Mouse (Mus musculus) neural tube, embryonic 14.5 days (tissue): ENCODE results near the gene Zbtb8a. TPM values are rescaled to one million over a fixed set of nuclear protein-coding genes. Genes with fewer than 3 reads are reported as not detected.
A peak's percentile ranks its signal among the peaks of the same experiment; 100 is the strongest.

Source experiments
- ATAC-seq: fragments of 200-750 bp; cut with Nextera tagmentation; 2 replicates; pipeline ENCODE4 v1.8.0; 2017; ENCODE audit warnings: low read depth, mild to moderate bottlenecking, moderate TSS enrichment, moderate library complexity
- H3K27ac ChIP-seq: fragments of 300-500 bp; sonication (generic); 2 replicates; pipeline ENCODE4 v1.5.1; 2014; ENCODE audit warnings: low read depth, mild to moderate bottlenecking, control low read depth, low read length, moderate library complexity, mixed read lengths
- H3K27me3 ChIP-seq: fragments of 300-500 bp; sonication (generic); 2 replicates; pipeline ENCODE4 v1.6.1; 2014; ENCODE audit warnings: low read length; ENCODE audit not compliant: control insufficient read depth, insufficient read depth
- H3K36me3 ChIP-seq: fragments of 300-500 bp; sonication (generic); 2 replicates; pipeline ENCODE4 v1.6.1; 2014; ENCODE audit warnings: low read length, mixed read lengths; ENCODE audit not compliant: control insufficient read depth, insufficient read depth
- H3K4me1 ChIP-seq: fragments of 300-500 bp; sonication (generic); 2 replicates; pipeline ENCODE4 v1.6.1; 2014; ENCODE audit warnings: low read length; ENCODE audit not compliant: control insufficient read depth, insufficient read depth
- H3K4me2 ChIP-seq: fragments of 300-500 bp; sonication (generic); 2 replicates; pipeline ENCODE4 v1.6.1; 2014; ENCODE audit warnings: mild to moderate bottlenecking, low read depth, low read length, control low read depth
- H3K4me3 ChIP-seq: fragments of 300-500 bp; sonication (generic); 2 replicates; pipeline ENCODE4 v1.5.1; 2014; ENCODE audit warnings: low read depth, low read length, control low read depth, mixed read lengths
- H3K9ac ChIP-seq: fragments of 300-500 bp; sonication (generic); replicated peaks from 2 replicates; pipeline ENCODE4 v1.6.1; 2014; ENCODE audit warnings: low read depth, mild to moderate bottlenecking, control low read depth, low read length, mixed read lengths
- H3K9me3 ChIP-seq: fragments of 300-500 bp; sonication (generic); 2 replicates; pipeline ENCODE4 v1.6.1; 2016; ENCODE audit warnings: low read length; ENCODE audit not compliant: control insufficient read depth
- WGBS: fragments of 180-500 bp; shearing (Covaris S2); extraction: QIAGEN DNeasy Blood & Tissue Kit; methylation state at CpG from one replicate; pipeline ENCODE4 v1.1.7; 2014; 5-methylcytosine and 5-hydroxymethylcytosine counted together
- polyA plus RNA-seq: library from polyadenylated mRNA; unstranded; fragments of >200 nt; fragmentation: Nextera tagmentation; extraction: Ambion mirVana; gene quantifications from 2 replicates; pipeline ENCODE4 v1.2.1, GENCODE M21; 2014

The Zbtb8a gene
- polyA plus RNA-seq, 1 experiment from 2014 or later: 18.0 TPM

DNA sequence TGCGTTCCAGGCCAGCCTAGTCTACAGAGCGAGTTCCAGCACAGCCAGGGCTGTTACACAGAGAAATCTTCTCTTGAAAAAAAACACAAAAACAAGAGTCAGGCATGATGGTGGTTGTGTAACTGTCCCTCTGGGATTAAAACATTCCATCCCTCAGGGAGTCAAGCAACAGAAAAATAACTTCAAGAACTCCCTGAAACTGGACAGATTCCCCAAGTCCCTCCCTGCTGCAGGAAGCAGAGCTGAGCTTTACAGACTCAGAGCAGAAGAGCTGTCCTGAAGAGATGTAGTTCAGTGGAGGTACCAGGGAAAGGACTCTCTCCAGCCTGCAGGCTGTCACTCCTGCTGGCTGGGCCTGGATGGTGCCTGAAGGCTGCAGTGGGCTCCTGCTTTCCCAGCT is 4.6 kb upstream of the Zbtb8a start:
- 93% methylated on average over 2 of the region's 2 CpGs for WGBS

DNA sequence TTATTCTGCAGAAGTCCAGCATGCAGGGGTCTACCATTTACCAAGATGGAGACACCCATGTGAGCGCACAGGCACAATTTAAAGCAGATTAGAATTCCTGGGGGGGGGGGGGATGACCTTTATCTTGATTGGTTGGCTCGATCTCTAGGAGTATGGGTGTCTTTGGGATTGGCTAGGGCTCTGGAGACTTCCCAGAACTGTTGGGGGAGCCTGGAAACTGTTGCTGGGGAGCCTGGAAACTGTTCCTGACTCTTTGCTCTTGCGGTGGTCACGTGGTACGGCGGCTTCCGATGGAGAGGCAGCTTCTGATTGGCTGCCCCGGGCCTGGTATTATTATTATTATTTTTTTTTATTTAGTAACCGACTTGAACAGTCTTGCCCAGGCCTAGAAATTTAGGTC is 4.1 kb upstream of the Zbtb8a start:
- Histone ChIP-seq H3K4me3 (no peak overlapping the region), H3K9me3 (no peaks in the 10 kb centered on the region), H3K27me3 (no peaks in the 10 kb centered on the region), H3K9ac (no peak overlapping the region), H3K27ac (no peak overlapping the region), H3K36me3 (no peaks in the 10 kb centered on the region), H3K4me2 (no peak overlapping the region), H3K4me1 (no peaks in the 10 kb centered on the region)
- WGBS: 91% methylated on average over 9 of the region's 9 CpGs
- no peak for ATAC-seq

More for the DNA sequence above, 4.6 kb upstream of the Zbtb8a start:
- Histone ChIP-seq H3K9ac (no peak overlapping the region), H3K4me2 (no peak overlapping the region), H3K27ac (no peak overlapping the region), H3K36me3 (no peaks in the 10 kb centered on the region), H3K27me3 (no peaks in the 10 kb centered on the region), H3K4me3 (no peak overlapping the region), H3K9me3 (no peaks in the 10 kb centered on the region), H3K4me1 (no peaks in the 10 kb centered on the region)
- no peak for ATAC-seq

DNA sequence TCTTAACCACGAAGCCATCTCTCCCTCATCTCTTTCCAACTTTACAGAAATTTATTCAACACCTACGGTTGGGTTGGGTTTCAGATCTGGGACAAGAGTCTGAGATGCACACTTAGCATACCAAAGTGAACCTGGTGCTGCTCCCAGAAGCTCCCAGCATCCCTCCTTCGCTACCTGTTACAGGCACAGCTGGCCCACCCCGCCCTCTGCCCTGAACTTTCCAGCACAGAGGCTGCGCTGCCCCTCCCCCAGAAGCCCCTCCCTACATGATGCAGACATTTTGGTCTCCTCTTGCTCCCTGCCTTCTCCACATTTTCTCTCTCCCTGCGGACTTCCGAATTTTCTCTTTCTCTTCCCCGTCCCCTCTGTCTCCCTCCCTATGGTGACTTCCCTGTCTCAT is 3.2 kb upstream of the Zbtb8a start:
- Histone ChIP-seq H3K27me3 (no peaks in the 10 kb centered on the region), H3K4me1 (no peaks in the 10 kb centered on the region), H3K36me3 (no peaks in the 10 kb centered on the region), H3K9ac (no peak overlapping the region), H3K4me3 (no peak overlapping the region), H3K27ac (no peak overlapping the region), H3K9me3 (no peaks in the 10 kb centered on the region), H3K4me2 (no peak overlapping the region)
- 76% methylated on average over 8 of the region's 8 CpGs for WGBS
- ATAC-seq: no peak

DNA sequence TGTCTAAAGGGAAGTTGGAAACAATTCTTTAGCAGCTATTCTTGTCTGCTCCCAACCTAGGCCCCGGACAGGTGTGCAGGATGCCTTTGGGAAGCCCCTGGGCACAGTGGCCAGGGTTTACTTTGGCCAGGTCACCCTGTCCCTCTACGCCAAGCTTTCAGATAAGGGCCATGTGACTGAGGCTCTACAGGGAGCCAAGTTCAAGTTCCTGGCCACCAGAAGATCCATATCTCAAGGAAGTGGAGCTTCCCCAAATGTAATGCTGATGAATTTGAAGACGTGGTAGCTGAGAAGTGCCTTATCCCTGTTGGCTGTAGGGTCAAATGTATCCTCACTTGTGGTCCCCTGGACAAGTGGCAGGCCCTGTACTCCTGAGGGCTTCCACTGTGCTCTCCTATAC is 1.9 kb upstream of the Zbtb8a start:
- H3K36me3 ChIP-seq: no peaks in the 10 kb centered on the region
- no peaks in the 10 kb centered on the region for H3K9me3 ChIP-seq
- H3K27ac ChIP-seq: no peak overlapping the region
- H3K9ac ChIP-seq: no peak overlapping the region
- H3K4me3 ChIP-seq: no peak overlapping the region
- H3K27me3 ChIP-seq: no peaks in the 10 kb centered on the region
- no peaks in the 10 kb centered on the region for H3K4me1 ChIP-seq
- WGBS: 86% methylated on average over 3 of the region's 3 CpGs
- H3K4me2 ChIP-seq: no peak overlapping the region
- no peak for ATAC-seq

DNA sequence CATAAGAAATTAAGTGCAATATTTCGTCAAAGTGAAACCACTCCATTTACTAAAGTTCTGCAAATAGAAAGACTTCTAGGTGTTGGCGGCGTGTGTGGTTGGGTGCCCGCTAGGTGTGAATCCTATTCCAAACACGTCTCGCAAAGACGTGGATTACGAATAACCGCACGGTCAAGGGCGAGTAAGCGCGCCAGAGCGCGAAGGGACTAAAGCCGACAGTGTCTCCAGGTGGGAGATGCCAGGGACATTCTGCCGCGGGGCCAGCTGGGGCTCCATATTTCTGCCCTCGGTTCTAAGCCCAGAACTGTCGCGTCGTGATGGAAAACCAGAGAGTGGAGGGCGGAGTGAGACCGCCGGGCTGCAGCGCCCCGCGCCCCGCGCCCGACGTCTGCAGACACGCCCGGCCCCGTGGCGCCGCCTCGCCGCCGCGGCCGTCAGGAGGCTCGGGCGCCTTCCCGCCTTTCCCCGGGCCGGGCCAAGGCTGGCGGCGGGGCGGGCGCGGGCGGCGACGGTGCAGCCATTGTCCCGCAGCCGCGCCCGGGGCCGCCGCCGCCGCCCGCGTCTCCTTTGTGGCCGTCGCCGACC is 863 bp downstream of the Zbtb8a start:
- peak overlapping the region; percentile 90 for H3K9ac ChIP-seq
- peak overlapping the region; percentile 75 for H3K4me3 ChIP-seq
- ATAC-seq: peak; percentile 59
- under 1% methylated on average over 32 of the region's 68 CpGs for WGBS
- peak overlapping the region; percentile 82 for H3K27ac ChIP-seq
- no peaks in the 10 kb centered on the region for H3K9me3 ChIP-seq
- no peaks in the 10 kb centered on the region for H3K36me3 ChIP-seq
- H3K4me1 ChIP-seq: no peaks in the 10 kb centered on the region
- no peaks in the 10 kb centered on the region for H3K27me3 ChIP-seq
- H3K4me2 ChIP-seq: peak overlapping the region; percentile 64

DNA sequence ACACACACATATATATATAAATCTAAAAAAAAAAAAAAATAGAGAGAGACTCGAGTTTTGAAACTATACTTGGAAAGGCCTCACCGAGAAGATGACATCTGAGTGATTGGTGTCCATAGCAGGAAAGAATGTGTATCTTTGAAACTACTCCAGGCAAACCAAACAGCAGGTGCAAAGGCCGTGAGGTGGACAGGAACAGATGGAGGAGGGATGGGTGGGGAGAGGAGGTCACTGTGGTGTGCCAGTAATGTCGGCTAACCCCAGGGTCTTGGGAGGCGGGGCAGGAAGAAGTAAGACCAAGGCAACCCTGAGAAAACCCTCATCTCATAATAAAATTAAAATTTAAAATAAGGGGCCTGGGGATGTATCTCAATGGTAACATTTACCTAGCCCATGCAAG is 2.1 kb downstream of the Zbtb8a start:
- Histone ChIP-seq H3K9ac (no peak overlapping the region), H3K27ac (no peak overlapping the region), H3K27me3 (no peaks in the 10 kb centered on the region), H3K4me2 (no peak overlapping the region), H3K36me3 (no peaks in the 10 kb centered on the region), H3K4me1 (no peaks in the 10 kb centered on the region), H3K4me3 (no peak overlapping the region), H3K9me3 (no peaks in the 10 kb centered on the region)
- ATAC-seq: no peak
- WGBS: 68% methylated on average over 5 of the region's 5 CpGs

DNA sequence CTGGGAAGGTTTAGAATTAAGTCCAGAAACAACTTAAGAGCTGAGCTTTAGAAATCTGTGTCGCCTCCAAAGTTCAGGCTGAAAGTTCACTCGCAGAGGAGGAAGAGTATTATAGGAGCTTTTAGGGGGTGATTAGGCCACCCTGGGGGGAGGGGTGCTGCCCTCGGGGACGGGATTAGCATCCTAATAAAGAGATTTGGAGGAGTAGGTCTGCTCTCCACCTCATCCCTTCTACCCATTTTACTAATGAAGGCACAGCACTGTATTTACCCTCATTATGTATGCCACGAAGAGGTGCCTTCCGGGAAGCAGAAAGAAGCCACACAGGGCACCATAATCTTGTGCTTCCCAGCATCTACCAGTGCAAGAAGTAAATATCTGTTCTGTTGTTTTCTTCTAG is 2.9 kb downstream of the Zbtb8a start:
- H3K4me3 ChIP-seq: no peak overlapping the region
- no peaks in the 10 kb centered on the region for H3K9me3 ChIP-seq
- no peaks in the 10 kb centered on the region for H3K4me1 ChIP-seq
- no peak overlapping the region for H3K9ac ChIP-seq
- no peak overlapping the region for H3K4me2 ChIP-seq
- no peaks in the 10 kb centered on the region for H3K27me3 ChIP-seq
- WGBS: 17% methylated on average over 6 of the region's 6 CpGs
- H3K36me3 ChIP-seq: no peaks in the 10 kb centered on the region
- ATAC-seq: no peak
- H3K27ac ChIP-seq: no peak overlapping the region

DNA sequence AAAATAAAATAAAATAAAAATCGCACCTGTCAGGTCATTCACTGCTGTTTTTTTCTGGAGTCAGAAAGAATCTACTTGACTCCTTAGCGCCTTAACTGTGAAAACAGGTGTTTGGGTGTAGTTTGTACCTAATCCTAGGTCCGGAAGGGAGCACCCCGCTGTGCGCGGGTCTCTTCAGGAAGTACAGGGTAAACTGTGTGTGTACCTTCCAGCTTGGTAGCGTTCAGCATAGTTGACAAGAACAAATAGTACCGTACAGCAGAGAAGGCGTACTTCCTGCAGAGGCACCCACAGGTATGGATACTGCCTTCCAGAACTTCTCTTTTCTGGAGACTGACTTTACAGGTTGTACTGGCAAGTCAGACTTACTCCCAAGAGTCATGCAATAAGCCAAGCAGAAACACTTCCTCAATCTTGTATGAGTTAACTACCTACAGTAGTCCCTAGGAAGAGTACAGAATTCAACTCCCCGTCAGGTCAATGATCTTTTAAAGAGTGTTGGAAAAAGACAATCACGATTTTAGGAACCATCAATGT is 3.6 kb downstream of the Zbtb8a start:
- Histone ChIP-seq H3K4me1 (no peaks in the 10 kb centered on the region), H3K27me3 (no peaks in the 10 kb centered on the region), H3K36me3 (no peaks in the 10 kb centered on the region), H3K27ac (no peak overlapping the region), H3K9ac (no peak overlapping the region), H3K9me3 (no peaks in the 10 kb centered on the region), H3K4me2 (no peak overlapping the region), H3K4me3 (no peak overlapping the region)
- WGBS: 56% methylated on average over 11 of the region's 11 CpGs
- ATAC-seq: no peak

DNA sequence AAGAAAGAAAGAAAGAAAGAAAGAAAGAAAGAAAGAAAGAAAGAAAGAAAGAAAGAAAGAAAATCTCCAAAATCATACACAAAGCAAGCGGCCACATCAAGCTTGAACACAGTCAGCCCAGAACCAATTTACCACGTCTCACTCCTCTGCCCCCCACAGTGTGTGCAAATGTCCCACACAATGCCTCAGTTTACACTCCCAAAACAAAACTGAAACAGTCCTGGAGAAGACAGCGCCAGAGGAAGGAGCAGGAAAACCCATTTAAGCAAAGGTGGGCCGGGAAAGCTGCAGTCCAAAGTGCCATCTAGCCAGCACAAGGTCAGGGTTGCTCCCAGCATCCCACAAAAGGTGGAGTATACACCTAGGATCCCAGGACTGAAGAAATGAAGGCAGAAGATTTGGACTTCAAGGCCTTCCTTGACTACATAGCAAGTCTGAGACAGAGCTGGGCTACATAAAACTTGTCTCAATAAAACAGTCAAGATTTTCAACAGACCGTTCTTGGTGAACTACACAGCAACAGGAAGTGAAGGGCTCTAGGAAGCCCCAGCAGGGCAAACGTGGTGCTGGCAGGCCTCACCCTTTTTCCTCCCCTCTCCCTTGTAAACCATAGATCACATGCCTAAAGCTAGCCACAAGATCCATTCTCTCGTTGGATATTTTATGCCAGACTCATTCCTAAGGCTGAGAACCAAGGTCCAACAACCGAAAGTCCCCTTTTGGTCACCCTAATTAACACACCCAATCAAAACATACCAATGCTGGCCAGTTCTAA is 4.5 kb downstream of the Zbtb8a start:
- WGBS: 44% methylated on average over 8 of the region's 8 CpGs

More for the DNA sequence above, 4.5 kb downstream of the Zbtb8a start:
- Histone ChIP-seq H3K27ac (no peak overlapping the region), H3K4me1 (no peaks in the 10 kb centered on the region), H3K9ac (no peak overlapping the region), H3K9me3 (no peaks in the 10 kb centered on the region), H3K4me3 (no peak overlapping the region), H3K4me2 (no peak overlapping the region), H3K36me3 (no peaks in the 10 kb centered on the region), H3K27me3 (no peaks in the 10 kb centered on the region)
- no peak for ATAC-seq
